Mouse (Mus musculus) lung, adult 2 months (tissue): Measurements from ENCODE around the gene Tlcd1.

Source experiments
- CTCF ChIP-seq: fragments of 200-500 bp; IDR thresholded peaks from 2 replicates; pipeline ENCODE4 v1.5.1; 2011; ENCODE audit warnings: mild to moderate bottlenecking, low read length, control low read depth; ENCODE audit not compliant: insufficient read depth
- POLR2A ChIP-seq: fragments of 200-500 bp; IDR thresholded peaks from 2 replicates; pipeline ENCODE4 v1.6.1; 2011; ENCODE audit warnings: low read depth, mild to moderate bottlenecking, control low read depth, low read length, borderline replicate concordance; ENCODE audit errors: extremely low read depth

- TF ChIP-seq POLR2A (no peak), CTCF (no peak)
Measured at GRCm38 (mm10) chr11:78183884-78184514, 7.5 kb downstream of the Tlcd1 start.
